In the genomic region with DNA sequence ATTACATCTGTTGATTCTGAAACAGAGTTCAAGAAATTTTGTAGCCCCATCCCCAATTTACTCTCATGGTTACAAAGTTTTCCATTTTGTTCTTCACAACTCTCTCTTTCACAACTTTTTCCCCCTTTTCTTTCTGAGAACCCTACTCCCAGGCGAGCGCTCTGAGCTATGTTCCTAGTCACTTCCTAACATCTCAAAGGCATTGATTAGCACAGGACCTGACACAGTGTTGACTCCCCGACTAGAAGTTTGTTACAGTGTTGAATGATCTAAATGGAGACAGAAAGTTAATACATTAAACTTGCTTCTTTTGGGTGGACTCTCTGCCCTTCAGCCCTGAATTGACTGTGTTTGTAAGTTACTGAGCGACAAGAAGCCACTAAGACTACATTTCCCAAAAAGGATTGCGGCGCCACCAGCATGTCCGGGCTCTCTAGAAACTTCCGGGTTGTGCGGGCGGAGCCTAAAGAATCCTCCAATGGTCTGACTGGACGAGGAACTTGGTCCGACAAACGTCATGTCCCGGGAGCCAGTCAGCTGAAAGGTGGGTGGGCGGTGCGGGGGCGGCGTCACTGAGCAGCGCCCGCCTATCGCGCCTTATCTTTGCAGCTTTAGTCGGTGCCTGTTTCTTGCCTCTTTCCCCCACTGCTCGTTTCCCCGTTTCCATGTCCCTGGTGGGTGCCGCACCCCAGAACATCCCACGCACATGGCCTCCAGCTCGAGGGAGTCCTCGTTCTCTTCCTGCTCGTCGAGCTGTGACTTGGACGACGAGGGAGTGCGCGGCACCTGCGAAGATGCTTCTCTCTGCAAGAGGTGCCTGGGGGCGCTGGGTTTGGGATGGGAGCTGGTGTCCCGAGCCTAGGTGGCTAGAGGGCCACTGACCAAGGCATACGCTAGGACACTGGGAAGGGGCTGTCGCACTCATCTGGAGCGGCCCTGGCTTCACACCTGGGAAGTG, we compare ENCODE assay signal across 8 mouse cellular contexts. TPM values are rescaled to one million over a fixed set of nuclear protein-coding genes. Genes with fewer than 3 reads are reported as not detected.
DNase-seq lines count a peak whose midpoint lies in the region; ATAC-seq lines count a peak whose summit lies in the region.

No protein-coding gene starts in this region.

- H3K4me2 ChIP-seq in lung, embryonic 16.5 days (ENCODE audit: low read depth, low read length), result peak overlapping the region; percentile 88

- no peaks in the 10 kb centered on the region for H3K36me3 ChIP-seq in lung, embryonic 16.5 days (ENCODE audit: control insufficient read depth, insufficient read depth, low read length)

- 0 out of 2 replicates have a peak overlapping the region, but pooled peaks have one; percentile 28 for H3K27ac ChIP-seq in lung, embryonic 16.5 days (ENCODE audit: low read length)

- H3K9ac ChIP-seq in lung, embryonic 16.5 days (ENCODE audit: low read length), result peak overlapping the region; percentile 88

- peak; percentile 98 to 99 for ATAC-seq in hematopoietic stem cell, adult 5-6 weeks (replicated peaks in 1 of 2; ENCODE audit: insufficient read depth in 1 of 2, low FRiP score in 2 of 2, low TSS enrichment in 1 of 2, low read depth in 1 of 2, poor library complexity in 2 of 2, severe bottlenecking in 2 of 2)
- ATAC-seq in lung, embryonic 16.5 days (ENCODE audit: low read depth), result peak; percentile 100

- 4% methylated on average over 41 of the region's 41 CpGs for WGBS in lung, embryonic 16.5 days

- peak; percentile 98 for DNase-seq in MEL-GATA-1-ER (ENCODE audit: extremely low read depth, low read depth)
- DNase-seq in cerebellum, adult 8-10 months, result peak; percentile 92
- DNase-seq in forelimb bud, embryonic 11.5 days (ENCODE audit: low read depth, low spot score), result peak; percentile 96
- peak; percentile 91 for DNase-seq in layer of hippocampus, adult 9-10 months (ENCODE audit: low spot score)
- DNase-seq in ovary, postnatal 10 days (ENCODE audit: low spot score), result peak; percentile 71
- peak; percentile 90 to 94 for DNase-seq in thymus, postnatal 10 days (ENCODE audit: low spot score in 2 of 2)

- peak overlapping the region; percentile 88 for H3K4me3 ChIP-seq in lung, embryonic 16.5 days (ENCODE audit: low read length)

- no peaks in the 10 kb centered on the region for H3K9me3 ChIP-seq in lung, embryonic 16.5 days (ENCODE audit: control insufficient read depth, low read length)

- no peaks in the 10 kb centered on the region for H3K27me3 ChIP-seq in lung, embryonic 16.5 days (ENCODE audit: control insufficient read depth, insufficient read depth, low read depth, low read length)

- peaks cover 11% of the 10 kb centered on the region for H3K4me1 ChIP-seq in lung, embryonic 16.5 days (replicated peaks; ENCODE audit: control insufficient read depth, insufficient read depth, low read length)

RNA-seq across cellular contexts. Expression of a gene that starts 8.0 kb away (rescaled TPM):
- 34.4 and 35.1 TPM in 2 replicates for total RNA-seq in hematopoietic stem cell, adult 5-6 weeks (2017)
- polyA plus RNA-seq in lung, embryonic 16.5 days (2015; fragmentation: Nextera tagmentation; extraction: Ambion mirVana), result 19.8 and 23.4 TPM in 2 replicates

RNA-seq across cellular contexts. Expression of a gene that starts 8.1 kb away (rescaled TPM):
- total RNA-seq in hematopoietic stem cell, adult 5-6 weeks (2017), result 36.4 and 45.5 TPM in 2 replicates
- polyA plus RNA-seq in lung, embryonic 16.5 days (2015; fragmentation: Nextera tagmentation; extraction: Ambion mirVana), result 40.9 and 45.1 TPM in 2 replicates

Comparison
In these comparisons a context has a peak if more than half of its experiments do, and no peak if none do; other contexts are left out.
1. Peak in every context shown above with its lines: DNase-seq, ATAC-seq, H3K4me3 ChIP-seq and H3K27ac ChIP-seq.